Mouse (Mus musculus) inflammation-experienced regulatory T-cells (primary cell): ENCODE data around the gene Lgals4. TPM values are rescaled to one million over a fixed set of nuclear protein-coding genes. Genes with fewer than 3 reads are reported as not detected.

Experiments
- polyA plus RNA-seq, 2 experiments: library from polyadenylated mRNA; unstranded; fragments of 100-300 nt; shearing (Covaris generic); gene quantifications; one replicate each; pipeline ENCODE4 v1.2.1; 2017

Lgals4 gene
- 10 to 100 TPM; 21.0 to 34.8 TPM for polyA plus RNA-seq

DNA sequence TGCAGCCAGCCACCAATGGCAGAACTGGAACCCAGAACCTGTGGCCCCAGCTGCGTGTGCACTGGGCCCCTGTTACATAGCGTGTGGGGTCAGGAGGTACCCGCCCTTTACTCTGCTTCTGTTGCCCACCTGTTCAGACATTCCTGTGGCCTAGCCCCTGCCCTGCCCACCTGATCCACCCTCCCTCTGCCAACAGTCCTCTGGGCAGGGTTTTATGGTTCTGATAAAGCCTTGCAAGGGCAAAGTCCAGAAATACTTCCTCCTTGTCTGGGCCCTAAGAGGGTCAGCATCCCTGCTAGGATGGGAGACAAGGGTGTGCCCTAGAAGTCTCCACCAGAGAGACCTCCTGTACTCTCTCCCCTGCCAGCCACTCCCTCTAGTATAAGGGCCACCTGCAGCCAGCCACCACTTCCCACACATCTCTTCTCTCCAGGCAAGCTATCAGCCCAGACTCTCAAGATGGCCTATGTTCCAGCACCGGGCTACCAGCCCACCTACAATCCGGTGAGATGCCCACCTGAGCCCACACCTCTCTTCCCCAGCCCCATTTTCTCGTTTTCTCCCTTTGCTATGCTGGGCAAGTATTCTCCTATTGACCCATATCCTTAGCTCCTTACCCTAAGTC, at the start of gene Lgals4:
TSS of gene Lgals4 (plus strand) at position 132 of the 625 bp plus-strand sequence.

DNA sequence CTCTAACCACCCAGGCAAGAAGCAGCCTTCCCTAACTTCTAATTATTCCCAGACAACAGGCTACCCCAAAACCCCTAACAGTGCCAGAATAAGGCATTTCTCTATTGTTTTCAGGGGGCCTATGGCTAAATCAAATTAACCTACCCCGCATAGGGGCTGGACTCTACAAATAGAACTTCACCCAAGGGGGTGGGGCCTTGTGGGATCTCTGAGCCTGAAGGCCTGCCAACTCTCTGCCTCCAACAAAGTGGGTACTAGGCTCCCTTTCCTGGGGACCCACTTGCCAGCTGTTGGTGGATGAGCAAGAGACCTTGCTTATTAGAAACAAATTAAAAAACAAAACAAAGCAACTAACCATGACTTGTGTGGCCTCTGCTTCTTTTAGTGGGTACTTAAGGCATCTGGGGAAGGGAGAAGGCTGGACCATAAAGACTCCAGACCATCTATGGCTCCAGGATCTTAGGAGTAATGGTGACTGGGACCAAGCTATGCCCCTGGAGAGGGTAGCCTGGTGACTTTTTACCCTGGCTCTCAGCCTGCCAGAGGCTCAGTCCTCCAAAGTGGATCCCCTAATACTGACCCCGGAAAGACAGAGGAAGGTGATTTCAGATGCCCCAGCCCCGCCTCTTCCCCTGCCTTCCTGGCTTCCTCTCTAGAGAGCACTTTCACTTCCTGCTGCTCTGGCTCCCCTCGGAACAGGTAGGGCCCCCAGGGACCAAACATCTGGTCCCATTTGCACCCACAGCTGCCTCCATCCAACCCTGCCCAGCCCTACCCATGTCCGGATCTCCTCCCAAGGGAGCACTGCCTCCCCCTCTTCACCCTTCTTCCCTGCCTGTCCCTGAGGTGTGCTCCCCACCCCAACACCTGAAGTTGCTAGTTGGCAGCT, 45.1 kb upstream of the Lgals4 start, which contains the start of gene Rinl:
TSS of gene Rinl (plus strand) at position 663 of the 889 bp plus-strand sequence.

DNA sequence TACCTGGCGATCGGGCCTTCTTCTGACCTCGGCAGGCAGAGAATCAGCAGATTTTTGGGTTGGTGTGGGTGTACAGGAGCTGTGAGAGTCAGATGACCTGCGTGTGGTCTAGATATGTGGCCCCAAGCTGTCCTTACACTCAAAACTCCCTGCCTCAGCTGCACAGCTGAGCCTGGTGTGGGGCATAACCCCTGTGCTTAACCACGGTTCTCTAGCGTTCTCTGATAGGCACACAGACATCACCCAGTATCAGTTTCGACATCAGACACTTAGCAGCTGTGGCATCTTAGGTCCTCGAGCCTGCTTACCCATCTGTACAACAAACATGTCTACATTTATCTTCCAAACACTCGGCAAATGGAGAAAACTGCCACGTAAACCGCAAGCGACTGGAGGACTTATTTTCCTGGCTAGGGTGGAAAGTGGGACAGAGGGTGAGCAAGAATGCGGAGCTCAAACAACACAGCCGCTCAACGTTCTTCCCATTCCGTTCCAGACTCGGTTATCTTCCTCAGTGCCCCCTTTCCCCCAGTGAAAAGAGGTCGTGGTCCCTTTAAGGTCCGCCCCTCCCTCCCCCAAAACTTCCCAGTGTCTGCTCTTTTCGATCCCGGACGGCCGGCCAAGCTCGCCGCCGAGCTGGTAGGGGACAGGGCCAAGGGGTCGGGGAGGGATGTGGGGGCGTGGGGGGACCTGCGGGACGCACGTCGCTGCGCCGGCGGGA, 25.3 kb upstream of the Lgals4 start, which contains the start of gene Hnrnpl:
TSS of gene Hnrnpl (plus strand) at position 321 of the 721 bp plus-strand sequence.

DNA sequence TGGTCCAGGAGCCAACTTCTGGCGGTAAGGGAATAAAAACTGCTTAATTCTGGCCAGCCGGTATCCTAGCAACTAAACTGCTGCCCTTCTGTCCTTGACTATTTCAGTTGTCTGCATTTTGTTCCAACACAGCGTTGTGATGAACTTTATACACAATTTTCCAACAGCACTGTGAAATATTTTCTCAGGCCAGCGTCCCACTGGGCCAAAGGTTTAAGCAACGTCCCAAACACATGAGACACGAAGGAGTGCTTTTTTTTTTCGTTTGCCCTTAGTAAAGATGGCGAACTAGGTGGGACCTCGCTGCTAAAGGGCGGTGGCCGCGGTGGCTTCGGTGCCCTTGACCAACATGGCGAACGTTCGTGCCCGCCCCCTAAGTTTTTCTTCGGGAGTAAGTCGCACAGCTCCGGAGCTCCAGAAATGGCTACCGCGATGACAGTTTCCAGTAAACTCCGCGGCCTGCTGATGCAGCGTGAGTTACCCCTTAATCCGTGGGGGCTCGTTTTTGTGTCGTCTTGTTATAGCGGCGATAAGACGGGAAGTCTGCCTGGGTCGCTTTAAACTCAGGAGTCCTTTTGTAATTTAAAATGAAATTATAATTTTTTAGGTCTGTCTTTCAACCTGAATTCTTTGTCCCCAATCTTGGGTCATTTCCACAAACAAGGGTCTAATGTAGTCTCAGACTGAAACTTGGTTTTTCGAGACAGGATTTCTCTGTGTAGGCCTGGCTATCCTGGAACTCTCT, 8.5 kb upstream of the Lgals4 start, which contains the start of gene Ech1:
TSS of gene Ech1 (plus strand) at position 277 of the 745 bp plus-strand sequence.

DNA sequence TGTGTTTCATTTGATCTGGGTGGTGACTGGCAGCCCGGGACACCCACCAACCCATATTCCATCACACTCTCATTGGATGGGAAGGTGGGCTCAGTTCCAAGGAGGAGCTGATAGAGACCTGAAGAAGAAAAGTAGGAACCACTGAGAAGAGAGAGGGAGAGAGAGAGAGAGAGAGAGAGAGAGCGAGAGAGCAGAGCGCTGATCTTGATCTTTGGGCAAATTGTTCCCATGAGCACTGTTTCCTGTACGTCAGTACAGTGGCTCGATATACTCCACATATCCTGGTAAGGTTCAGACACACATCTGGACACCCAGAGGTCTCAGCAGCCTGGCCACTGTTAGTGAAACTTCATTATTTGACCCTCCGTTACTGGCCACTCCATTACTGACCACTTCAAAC, 29.9 kb downstream of the Lgals4 start, which contains the start of gene Lgals7:
TSS of gene Lgals7 (plus strand) at position 314 of the 400 bp plus-strand sequence.

DNA sequence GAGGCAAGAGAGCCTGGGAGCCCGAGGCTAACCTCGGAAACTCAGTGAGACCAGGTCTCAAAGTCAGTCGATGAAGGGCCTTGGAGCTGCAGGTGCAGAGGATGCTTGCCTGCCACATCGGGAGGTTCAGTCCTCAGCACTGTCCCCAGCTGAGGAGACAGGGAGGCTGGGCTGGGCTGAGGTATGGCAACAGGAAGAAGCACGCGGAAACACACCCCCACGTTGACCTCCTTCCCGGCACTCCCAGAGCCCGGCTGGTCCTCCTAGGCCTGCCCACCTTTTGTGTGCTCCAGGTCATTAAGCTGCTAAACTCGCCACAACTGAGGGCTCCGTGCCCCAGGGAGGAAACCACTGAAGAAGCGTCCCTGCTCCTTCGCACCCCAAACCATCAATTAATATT, 47.5 kb downstream of the Lgals4 start, which contains the start of gene Capn12:
TSS of gene Capn12 (plus strand) at position 224 of the 400 bp plus-strand sequence.

Other genes with a start within 250 kb of the Lgals4 start
- 10 to 100 TPM; 23.9 to 30.0 TPM for gene Samd4b, start 235.7 kb upstream of the Lgals4 start, polyA plus RNA-seq
- gene Pak4, start 235.7 kb upstream of the Lgals4 start, polyA plus RNA-seq = 1 to 10 TPM; 6.3 to 8.7 TPM
- under 1 TPM in 1 of 2 experiments, not detected in 1; 0.28 TPM for gene Acp7, start 202.5 kb upstream of the Lgals4 start, polyA plus RNA-seq
- gene Fbxo27, start 141.0 kb upstream of the Lgals4 start, polyA plus RNA-seq = 10 to 100 TPM in 1 of 2 experiments, 1 to 10 TPM in 1; 3.2 to 15.0 TPM
- 10 to 100 TPM; 16.2 to 19.2 TPM for gene Fbxo17, start 117.0 kb upstream of the Lgals4 start, polyA plus RNA-seq
- gene Mrps12, start 92.0 kb upstream of the Lgals4 start, polyA plus RNA-seq = 10 to 100 TPM; 78.0 to 82.9 TPM
- 10 to 100 TPM; 17.3 to 28.8 TPM for gene Sars2, start 91.9 kb upstream of the Lgals4 start, polyA plus RNA-seq
- gene Ccer2, start 77.7 kb upstream of the Lgals4 start, polyA plus RNA-seq = not detected
- gene Sirt2, start 67.1 kb upstream of the Lgals4 start, polyA plus RNA-seq = 10 to 100 TPM; 86.5 to 91.3 TPM
- gene Nfkbib, start 66.3 kb upstream of the Lgals4 start, polyA plus RNA-seq = 10 to 100 TPM; 89.5 to 96.2 TPM
- 100 to 1,000 TPM; 273 to 344 TPM for gene Rinl, start 44.9 kb upstream of the Lgals4 start, polyA plus RNA-seq
- gene Hnrnpl, start 25.3 kb upstream of the Lgals4 start, polyA plus RNA-seq = 100 to 1,000 TPM; 235 to 257 TPM
- 100 to 1,000 TPM; 196 to 213 TPM for gene Ech1, start 8.6 kb upstream of the Lgals4 start, polyA plus RNA-seq
- 1 to 10 TPM; 1.7 to 9.7 TPM for gene Lgals7, start 30.0 kb downstream of the Lgals4 start, polyA plus RNA-seq
- gene Capn12, start 47.6 kb downstream of the Lgals4 start, polyA plus RNA-seq = under 1 TPM; 0.11 to 0.15 TPM
- gene Actn4, start 128.5 kb downstream of the Lgals4 start, polyA plus RNA-seq = 100 to 1,000 TPM; 248 to 281 TPM
- 100 to 1,000 TPM; 306 to 337 TPM for gene Eif3k, start 148.0 kb downstream of the Lgals4 start, polyA plus RNA-seq
- 100 to 1,000 TPM; 122 to 163 TPM for gene Map4k1, start 148.2 kb downstream of the Lgals4 start, polyA plus RNA-seq